Mouse (Mus musculus) lung, embryonic 16.5 days (tissue): ENCODE results near the gene Haus2. TPM values are rescaled to one million over a fixed set of nuclear protein-coding genes. Genes with fewer than 3 reads are reported as not detected.

Source experiments
- polyA plus RNA-seq: library from polyadenylated mRNA; unstranded; fragments of >200 nt; fragmentation: Nextera tagmentation; extraction: Ambion mirVana; gene quantifications from 2 replicates; pipeline ENCODE4 v1.2.1, GENCODE M21; 2015

Gene Haus2
- polyA plus RNA-seq, 1 experiment from 2014 or later: 23.1 TPM

Other genes starting within 250 kb of the Haus2 start
- 9.1 and 9.9 TPM in 2 replicates for gene Ganc, start 205.5 kb upstream of the Haus2 start, polyA plus RNA-seq
- 10.1 and 10.2 TPM in 2 replicates for gene Tmem87a, start 205.3 kb upstream of the Haus2 start, polyA plus RNA-seq
- 0.94 and 1.1 TPM in 2 replicates for gene Capn3, start 153.4 kb upstream of the Haus2 start, polyA plus RNA-seq
- 37.4 and 45.1 TPM in 2 replicates for gene Zfp106, start 45.5 kb upstream of the Haus2 start, polyA plus RNA-seq
- 57.2 and 59.6 TPM in 2 replicates for gene Snap23, start 41.7 kb upstream of the Haus2 start, polyA plus RNA-seq
- gene Lrrc57, start 137 bp downstream of the Haus2 start, polyA plus RNA-seq: 29.9 and 31.1 TPM in 2 replicates
- 10.3 and 14.6 TPM in 2 replicates for gene Stard9, start 19.7 kb downstream of the Haus2 start, polyA plus RNA-seq
- 6.5 and 7.8 TPM in 2 replicates for gene Cdan1, start 240.7 kb downstream of the Haus2 start, polyA plus RNA-seq
- 2.2 and 2.4 TPM in 2 replicates for gene Ttbk2, start 241.2 kb downstream of the Haus2 start, polyA plus RNA-seq